Mouse (Mus musculus) cerebellum, adult 8-10 months (tissue): Measurements from ENCODE around the gene Krt24.
A peak's percentile ranks its signal among the peaks of the same experiment; 100 is the strongest.

Experiments
- DNase-seq: peaks from one replicate; pipeline ENCODE4 v3.0.0; 2022

The Krt24 gene

DNA sequence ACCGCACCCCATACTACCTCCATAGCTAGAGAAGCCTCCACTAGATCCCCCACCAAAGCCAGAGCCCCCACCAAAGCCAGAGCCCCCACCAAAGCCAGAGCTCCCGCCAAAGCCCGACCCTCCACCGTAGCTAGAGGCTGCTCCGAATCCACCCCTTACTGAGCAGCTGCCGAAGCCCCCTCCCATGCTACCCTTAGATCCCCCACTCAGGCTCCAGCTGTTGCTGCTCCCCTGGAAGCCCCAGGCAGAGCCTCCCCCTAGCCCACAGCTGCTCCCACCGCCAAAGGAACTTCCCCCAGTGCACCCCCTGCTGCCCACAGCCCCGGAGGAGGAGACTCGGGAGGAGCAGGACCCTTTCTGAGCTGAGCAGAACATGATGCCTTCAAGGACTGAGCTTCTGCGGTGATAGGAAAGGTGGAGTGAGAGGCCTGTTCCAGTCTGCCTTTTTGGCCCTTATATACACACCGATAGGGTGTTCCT is at the start of gene Krt24:
Gene Krt24, minus strand, starts transcription at position 430 of the 480 bp plus-strand sequence.
- DNase-seq, result no peak

- DNase-seq, result no peak
Observed at GRCm38 (mm10) chr11:99333426-99333825, 48.4 kb upstream of the Krt24 start.

DNA sequence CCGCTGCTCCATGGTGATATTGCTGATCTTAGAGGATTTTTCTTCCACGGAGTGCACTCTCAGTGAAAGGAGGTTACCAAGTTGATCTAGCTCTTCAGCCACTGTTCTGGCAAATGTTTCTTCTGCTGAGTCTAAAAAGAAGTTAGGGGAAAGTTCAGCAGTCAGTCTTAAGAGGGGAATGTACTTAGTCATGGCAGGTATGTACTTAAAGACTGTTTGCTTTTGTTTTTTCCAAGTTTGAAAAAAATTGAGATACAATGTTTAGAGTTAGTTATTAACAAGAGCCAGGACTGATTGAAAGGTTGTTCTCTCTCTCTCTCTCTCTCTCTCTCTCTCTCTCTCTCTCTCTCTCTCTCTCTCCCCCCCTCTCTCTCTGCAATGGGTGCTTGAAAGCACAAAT is 44.6 kb upstream of the Krt24 start:
- DNase-seq, result no peak

DNA sequence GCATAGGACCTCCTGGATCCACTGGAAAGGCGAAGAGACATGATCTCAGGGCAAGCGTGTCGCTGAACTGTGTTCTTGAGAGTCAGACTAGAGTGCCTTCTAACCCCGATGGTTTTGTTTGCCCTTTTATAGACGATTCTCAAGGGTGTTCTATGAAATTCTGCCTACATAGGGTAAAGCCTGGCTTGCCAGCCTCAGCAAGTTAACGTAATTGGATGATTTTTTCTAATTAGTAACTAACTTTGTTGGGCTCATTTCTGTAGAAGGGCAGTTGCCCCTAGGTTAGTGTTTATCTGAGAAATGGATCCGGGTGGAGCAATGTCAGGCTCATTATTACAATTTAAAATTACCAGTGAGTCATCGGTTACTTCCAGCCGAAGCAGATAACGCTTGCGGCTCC is 37.8 kb upstream of the Krt24 start, which contains the start of gene Krt25:
Gene Krt25, minus strand, starts transcription at position 101 of the 400 bp plus-strand sequence.
- no peak for DNase-seq

DNA sequence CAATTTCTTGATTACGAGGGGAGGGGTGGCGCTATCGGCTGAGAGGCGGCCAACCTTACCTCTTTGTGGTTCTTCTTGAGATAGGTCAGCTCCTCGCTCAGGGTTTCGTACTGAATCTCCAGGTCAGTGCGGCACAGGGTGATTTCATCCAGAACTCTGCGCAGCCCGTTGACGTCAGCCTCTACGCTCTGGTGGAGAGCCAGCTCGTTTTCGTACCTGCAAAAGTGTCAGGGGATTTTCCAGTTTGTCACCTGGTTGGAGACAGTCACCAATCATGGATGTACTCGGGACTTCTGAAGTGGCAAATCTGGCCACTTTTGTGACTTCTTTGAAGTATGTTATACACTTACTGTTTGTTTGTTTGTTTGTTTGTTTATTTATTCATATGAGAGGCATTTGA is 36.0 kb upstream of the Krt24 start:
- DNase-seq, result no peak

DNA sequence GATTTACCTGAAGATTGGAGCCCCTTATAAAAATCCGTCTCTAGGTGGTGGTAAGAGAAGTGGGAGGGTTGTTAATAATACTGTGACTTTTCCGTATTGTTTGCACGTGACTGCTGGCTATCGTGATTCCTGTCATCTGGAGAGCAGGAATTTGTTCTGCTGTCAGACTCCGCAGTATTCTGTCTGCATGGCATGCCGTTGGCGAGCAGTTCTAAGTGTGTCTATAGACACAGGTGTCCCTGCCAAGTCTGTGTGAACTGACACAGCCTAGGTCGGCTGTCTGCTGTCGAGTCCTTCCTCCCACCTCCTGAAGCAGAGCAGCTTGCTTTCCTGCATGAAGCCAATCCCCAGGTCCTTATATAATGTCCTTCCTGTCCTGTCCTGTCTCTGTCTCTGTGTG is 34.1 kb upstream of the Krt24 start:
- DNase-seq, result no peak

GRCm38 (mm10) chr11:99316543-99316942 is 31.5 kb upstream of the Krt24 start:
- no peak for DNase-seq

DNA sequence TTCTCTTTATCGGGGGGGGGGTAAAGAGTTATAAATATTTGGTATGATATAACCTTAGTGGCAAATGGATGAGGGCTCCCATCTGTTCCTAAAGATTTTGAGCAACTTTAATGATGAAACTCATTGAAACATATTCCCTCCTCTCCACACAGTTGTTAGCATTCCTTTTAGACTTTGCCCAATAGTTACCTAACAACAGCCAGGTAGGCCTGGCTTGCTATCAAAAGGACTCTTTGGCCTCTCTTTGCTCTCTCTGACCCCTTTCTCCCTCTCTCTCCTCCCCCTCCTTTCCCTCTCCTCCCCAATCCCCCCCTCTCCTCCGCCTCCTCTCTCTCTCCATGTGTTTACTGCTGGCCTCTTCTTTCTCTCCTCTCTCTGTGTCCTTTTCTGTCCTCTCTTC is 29.5 kb upstream of the Krt24 start:
- DNase-seq, result no peak

DNA sequence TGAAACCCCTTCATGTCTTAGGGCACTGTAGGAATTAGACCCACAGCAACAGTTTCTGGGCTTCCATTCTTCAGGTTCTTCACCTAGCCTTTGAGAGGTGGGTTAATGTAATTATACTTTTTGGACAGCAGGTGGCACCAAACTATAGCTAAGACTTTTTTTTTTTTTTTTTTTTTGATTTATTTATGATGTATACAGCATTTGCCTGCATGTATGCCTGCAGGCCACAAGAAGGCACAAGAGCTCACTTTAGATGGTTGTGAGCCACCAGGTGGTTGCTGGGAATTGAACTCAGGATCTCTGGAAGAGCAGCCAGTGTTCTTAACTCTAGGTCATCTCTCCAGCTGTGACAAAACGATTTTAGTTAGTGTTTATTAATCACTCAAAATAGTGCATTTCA is 25.8 kb upstream of the Krt24 start:
- no peak for DNase-seq

DNA sequence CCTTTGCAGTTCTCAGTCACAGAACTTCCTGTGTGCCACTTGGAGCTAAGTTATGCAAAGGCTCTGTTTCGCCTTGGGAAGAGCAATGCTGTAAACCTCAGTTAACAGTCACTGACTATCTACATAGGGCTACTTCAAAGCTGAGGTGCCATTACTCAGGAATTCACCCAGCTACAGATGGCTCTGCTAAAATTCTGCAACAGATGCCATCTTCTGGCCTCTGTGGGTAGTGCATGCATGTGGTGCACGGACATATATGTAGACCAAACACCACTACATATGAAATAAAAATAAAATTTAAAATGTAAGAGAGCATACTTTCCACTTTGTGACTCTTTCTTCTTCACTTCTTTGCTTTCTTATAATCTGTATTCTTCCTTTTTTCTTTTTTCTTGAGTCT is 22.5 kb upstream of the Krt24 start:
- peak; percentile 70 for DNase-seq

DNA sequence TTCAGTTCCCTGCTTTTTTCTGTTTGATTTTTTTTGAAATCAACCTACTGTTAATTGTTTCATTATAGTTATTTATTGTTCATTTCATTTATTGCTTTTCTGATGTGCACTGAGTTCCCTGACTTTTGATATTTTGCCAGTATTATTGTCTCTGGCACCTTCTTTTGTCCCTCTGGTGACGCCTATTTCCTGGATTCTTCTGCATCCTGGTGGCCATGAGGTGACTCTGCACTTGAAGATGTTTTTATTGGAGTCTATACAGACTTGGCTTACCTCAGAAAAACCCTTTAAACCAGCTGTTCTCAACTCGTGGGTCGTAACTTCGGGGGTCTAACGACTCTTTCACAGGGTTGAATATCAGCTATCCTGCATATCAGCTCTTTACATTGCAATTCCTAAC is 10.0 kb upstream of the Krt24 start:
- DNase-seq, result no peak

- peak; percentile 71 for DNase-seq
Observed at GRCm38 (mm10) chr11:99292846-99293245, 7.8 kb upstream of the Krt24 start.

GRCm38 (mm10) chr11:99284011-99284410 is 1.1 kb downstream of the Krt24 start:
- peak; percentile 63 for DNase-seq

DNA sequence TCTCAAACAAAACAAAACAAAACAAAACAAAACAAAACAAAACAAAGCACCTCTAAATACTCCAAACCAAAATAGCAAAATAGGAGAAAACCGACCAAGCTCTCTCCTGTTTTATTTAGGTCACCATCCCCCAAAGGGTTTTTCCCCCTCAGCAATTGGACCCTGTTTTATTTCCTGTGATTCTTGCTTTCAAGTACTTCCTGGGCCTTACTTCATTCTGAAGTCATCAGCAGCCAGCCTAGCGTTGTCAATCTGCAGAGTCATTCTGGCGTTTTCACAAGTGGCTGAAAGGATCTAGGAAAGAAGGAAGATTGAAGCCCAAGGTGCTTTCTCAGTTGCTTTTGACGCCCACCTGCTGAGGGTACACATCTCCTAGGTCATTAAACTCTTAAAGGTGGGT is 1.7 kb downstream of the Krt24 start:
- DNase-seq, result no peak

DNA sequence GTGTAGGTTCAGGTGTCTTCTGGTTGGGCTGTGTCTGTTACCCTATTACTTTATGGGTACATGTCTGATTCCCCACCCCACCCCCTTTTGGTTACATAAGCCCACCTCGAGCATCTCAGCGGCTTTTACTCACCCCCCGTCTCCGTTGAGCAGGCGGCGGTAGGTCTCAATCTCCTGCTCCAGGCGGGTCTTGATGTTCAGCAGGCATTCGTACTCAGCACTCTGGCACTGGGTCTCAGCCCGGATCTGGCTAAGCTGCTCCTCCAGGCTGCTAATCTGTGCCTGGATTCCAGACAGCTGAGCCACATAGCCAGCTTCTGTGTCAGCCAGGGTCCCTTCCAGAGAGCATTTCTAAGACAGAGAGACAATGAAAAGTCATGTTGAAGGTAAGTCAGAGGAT is 3.9 kb downstream of the Krt24 start:
- peak; percentile 41 for DNase-seq

DNA sequence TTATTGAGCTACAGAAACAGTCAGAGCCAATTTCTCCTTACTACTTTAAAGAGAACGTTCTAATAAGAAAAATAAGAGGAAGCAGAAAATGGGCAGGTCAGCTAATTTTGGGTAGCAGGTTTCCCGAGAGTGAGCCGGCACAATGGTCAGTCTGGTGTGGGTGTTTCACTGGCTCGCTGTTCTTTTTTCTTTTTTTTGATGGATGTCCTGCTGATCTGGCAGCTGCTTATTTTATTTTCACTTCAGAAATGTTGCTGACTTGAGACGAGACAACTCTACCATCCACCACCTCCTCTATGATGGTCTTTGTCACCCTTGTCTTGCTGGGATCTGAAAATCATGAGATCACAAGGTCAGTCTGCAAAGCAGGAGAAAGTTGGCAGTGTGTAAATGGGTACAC is 5.1 kb downstream of the Krt24 start:
- DNase-seq, result peak; percentile 50

GRCm38 (mm10) chr11:99276786-99277185 is 8.3 kb downstream of the Krt24 start:
- no peak for DNase-seq

- no peak for DNase-seq
Observed at GRCm38 (mm10) chr11:99275624-99276023, 9.4 kb downstream of the Krt24 start.

DNA sequence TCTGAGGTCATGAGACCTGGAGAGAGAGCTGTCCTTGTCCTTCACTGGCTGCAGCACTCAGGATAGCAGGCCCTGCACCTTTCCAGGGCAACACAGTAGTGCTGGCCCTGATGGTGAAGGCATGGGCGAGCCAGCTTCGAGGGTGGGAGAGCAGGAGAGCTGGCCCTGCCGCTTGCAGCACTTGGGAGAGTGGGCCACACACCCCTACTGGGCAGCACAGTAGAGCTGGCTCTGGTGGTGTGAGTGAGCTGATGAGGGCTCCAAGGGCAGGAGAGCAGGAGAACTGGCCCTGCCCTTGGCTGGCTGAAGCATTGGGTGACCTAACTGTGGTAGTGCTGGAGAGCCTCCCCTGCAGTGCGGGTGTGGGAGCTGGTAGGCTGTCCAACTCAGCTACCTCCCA is 12.3 kb downstream of the Krt24 start:
- no peak for DNase-seq

- no peak for DNase-seq
Observed at GRCm38 (mm10) chr11:99269192-99269591, 15.9 kb downstream of the Krt24 start.

- no peak for DNase-seq
Observed at GRCm38 (mm10) chr11:99265796-99266195, 19.3 kb downstream of the Krt24 start.

- peak; percentile 62 for DNase-seq
Observed at GRCm38 (mm10) chr11:99265220-99265619, 19.8 kb downstream of the Krt24 start.

DNA sequence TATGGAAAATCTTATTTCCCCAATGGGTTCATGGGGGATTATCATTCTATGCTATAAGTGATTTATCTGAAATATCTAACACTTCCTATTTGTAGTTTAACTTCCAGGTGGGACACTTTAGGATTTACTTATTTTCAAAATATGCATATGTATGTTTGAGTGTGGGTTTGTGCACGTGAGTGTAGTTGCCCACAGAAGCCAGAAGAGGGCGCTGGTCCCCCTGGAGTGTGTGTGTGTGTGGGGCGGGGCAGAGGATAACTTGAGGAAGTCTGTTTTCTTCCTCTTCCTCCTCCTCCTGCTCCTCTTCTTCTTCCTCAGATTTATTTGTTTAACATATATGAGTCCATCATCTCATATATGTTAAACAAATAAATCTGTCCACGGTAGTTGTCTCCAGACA is 28.8 kb downstream of the Krt24 start:
- no peak for DNase-seq

GRCm38 (mm10) chr11:99255316-99255715 is 29.7 kb downstream of the Krt24 start:
- DNase-seq, result no peak

DNA sequence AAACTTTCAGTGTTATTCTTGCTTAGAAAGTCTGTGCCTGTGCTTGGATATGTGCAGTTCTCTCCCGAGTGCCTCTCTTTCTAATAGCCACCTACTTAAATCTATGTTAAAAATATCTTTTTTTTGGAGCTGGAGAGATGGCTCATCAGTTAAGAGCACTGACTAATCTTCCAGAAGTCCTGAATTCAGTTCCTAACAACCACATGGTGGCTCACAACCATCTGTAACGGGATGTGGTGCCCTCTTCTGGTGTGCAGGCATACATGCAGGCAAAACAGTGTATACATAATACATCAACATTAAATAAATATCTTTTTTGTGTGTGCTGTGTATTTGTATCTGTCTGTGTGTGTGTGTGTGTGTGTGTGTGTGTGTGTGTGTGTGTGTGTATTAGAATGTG is 31.2 kb downstream of the Krt24 start:
- DNase-seq, result no peak

DNA sequence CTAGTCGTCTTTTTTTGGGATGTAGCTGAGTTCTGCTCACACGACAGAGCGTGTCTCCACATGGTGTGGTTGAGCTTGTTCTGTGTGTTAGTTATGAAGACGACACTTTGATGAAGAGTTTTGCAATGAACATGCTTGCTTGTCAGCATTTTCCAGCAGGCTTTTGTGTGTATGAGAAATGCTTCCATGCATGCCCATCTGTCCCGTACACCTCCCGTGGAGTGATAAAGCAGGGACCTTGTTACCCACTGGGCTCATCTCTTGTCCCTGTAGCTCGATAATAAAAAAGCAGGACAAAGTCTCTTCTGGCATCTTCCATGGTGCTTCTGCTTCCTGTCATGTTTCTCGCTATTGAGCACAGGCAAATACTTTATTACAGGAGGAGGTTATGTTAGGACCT is 32.4 kb downstream of the Krt24 start:
- no peak for DNase-seq
